Mouse (Mus musculus) embryonic facial prominence, embryonic 10.5 days (tissue): Measurements from ENCODE around the gene Gaa. TPM values are rescaled to one million over a fixed set of nuclear protein-coding genes. Genes with fewer than 3 reads are reported as not detected.
A peak's percentile ranks its signal among the peaks of the same experiment; 100 is the strongest.

Experiments used
- DNase-seq: peaks from one replicate; pipeline ENCODE4 v3.0.0-alpha.2; 2017; ENCODE audit warnings: low spot score
- H3K27ac ChIP-seq: fragments of 300-500 bp; sonication (generic); replicated peaks from 2 replicates; pipeline ENCODE4 v1.5.1; 2016; ENCODE audit warnings: mild to moderate bottlenecking
- H3K27me3 ChIP-seq: fragments of 300-500 bp; sonication (generic); replicated peaks from 2 replicates; pipeline ENCODE4 v1.6.1; 2016; ENCODE audit warnings: low read depth, mild to moderate bottlenecking; ENCODE audit not compliant: poor library complexity, severe bottlenecking
- H3K36me3 ChIP-seq: fragments of 300-500 bp; sonication (generic); replicated peaks from 2 replicates; pipeline ENCODE4 v1.6.1; 2016; ENCODE audit warnings: mild to moderate bottlenecking, moderate library complexity
- H3K4me1 ChIP-seq: fragments of 300-500 bp; sonication (generic); 2 replicates; pipeline ENCODE4 v1.6.1; 2016
- H3K4me3 ChIP-seq: fragments of 300-500 bp; sonication (generic); 2 replicates; pipeline ENCODE4 v1.5.1; 2016; ENCODE audit warnings: mild to moderate bottlenecking, moderate library complexity
- H3K9me3 ChIP-seq: fragments of 300-500 bp; sonication (generic); 2 replicates; pipeline ENCODE4 v1.6.1; 2016; ENCODE audit warnings: mild to moderate bottlenecking
- WGBS: fragments of 180-500 bp; shearing (Covaris S2); methylation state at CpG from one replicate; pipeline ENCODE4 v1.1.7; 2016; 5-methylcytosine and 5-hydroxymethylcytosine counted together
- polyA plus RNA-seq: library from polyadenylated mRNA; unstranded; fragments of >200 nt; fragmentation: Nextera tagmentation; extraction: Ambion mirVana; gene quantifications from 2 replicates; pipeline ENCODE4 v1.2.1, GENCODE M21; 2016

The Gaa gene
- 30.8 TPM in 2 replicates for polyA plus RNA-seq

DNA sequence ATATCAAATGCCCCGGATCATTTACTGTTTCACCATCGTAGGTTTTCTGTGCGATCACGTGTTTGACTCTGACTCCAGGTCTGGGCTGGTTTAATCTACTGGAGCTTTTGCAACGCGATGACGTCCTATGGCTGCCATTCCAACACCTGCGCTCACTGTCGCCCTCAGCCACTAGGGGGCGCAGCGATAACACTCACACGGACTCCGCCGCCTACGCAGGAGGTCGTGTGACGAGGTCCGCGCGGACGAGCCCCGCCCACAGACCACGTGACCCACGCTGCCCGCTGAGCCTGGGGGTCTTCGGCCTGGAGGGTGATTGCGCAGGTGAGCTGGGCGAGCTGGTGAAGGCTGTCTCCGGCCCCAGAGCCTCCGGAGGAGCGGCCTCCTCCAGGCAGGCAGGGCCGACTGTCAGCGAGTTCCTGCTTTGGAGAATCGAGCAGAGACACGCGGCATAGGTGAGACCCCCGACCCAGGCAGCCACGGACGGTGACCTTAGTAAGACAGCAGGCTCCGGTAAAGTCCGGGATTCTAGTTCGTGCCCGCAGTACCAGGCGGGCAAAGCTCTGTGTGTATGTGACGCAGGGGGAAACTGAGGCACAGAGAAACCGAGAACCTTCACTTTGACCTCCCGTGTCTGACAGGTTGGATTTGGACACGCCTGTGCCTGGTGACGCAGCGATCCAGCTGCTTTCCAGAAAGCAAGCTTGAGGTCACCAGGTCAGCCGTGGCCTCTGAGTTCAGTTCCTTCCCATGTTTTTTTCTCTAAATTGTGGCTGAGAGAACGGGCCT, at the start of gene Gaa:
TSS of gene Gaa (plus strand) at position 120 of the 789 bp plus-strand sequence.
- Histone ChIP-seq H3K27me3 (no peaks in the 10 kb centered on the region), H3K27ac (peak within 1 kb of the TSS; percentile 82), H3K4me1 (peaks cover 29% of the 10 kb centered on the region), H3K36me3 (peaks cover 15% of the 10 kb centered on the region; the same call in 1 of the 2 replicates), H3K4me3 (peak within 1 kb of the TSS; percentile 75), H3K9me3 (no peaks in the 10 kb centered on the region)
- peak; percentile 96 for DNase-seq
- 4% methylated on average over 52 of the region's 52 CpGs for whole genome bisulfite sequencing

DNA sequence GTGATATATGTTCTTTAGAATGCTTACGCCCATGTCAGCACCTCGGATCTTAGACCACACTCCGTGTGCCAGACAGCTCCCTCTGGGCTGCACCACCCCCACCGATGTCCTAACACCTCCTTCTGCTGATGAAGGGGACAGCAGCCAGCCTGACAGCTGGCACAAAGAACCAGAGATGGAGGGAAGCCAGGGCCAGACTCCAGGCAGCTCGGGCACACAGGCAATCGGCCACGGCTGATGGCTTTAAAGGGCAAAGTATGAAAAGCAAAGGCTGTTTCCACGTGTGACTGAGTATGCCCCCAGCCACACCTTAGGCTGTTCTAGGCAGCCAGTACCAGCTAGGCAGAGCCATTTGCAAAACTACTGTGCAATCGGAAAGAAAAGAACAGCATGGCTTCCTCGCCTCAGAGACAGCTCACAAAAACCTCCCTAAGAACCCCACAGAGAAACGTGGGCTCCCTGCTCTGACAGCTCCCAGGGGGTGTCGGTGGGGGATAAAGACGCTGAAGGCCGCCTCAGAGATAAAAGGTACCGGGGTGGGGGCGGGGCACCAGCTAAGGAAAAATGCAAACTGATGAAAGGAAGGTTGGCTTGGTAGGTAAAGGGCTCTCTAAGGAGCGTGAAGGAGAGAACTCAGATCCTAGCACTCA, 47.7 kb upstream of the Gaa start:
- Histone ChIP-seq H3K9me3 (no peaks in the 10 kb centered on the region), H3K27me3 (no peaks in the 10 kb centered on the region), H3K36me3 (peaks cover 33% of the 10 kb centered on the region), H3K4me1 (peaks cover 91% of the 10 kb centered on the region), H3K4me3 (no peak overlapping the region), H3K27ac (peak overlapping the region; percentile 7)
- DNase-seq, result no peak
- WGBS, result 19% methylated on average over 17 of the region's 17 CpGs

DNA sequence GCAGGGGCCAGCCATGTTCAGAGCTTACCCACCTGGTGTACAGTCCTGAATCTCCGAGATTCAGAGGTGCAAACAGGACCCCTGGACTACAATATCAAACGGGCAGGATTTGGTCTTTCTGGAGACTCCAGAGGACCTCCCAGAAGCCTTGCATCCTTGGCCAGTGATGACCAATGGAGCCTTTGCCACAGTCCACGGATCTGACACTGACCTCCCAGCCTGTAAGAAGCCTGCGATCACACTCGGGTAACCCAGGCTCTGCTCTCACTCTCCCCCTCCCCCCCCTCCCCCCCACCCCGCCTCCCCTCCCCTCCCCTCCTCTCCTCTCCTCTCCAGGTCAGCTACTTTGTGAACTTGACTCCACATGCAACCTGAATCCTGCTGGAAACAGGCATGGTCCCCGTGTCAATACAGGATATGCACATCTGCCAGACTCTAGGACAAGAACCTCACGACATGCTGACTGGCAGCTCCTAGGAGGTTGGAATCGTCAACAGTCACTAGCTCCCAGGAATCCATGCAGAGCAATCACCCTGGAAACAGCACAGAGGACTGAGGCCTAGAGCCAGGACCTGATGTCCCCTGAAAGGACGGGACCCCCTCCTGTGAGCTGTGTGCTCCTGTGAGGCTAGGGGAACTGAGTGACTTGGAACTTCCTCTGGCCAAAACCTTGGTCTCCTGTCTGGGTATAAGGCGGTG, 45.7 kb upstream of the Gaa start:
- Histone ChIP-seq H3K9me3 (no peaks in the 10 kb centered on the region), H3K27ac (peak overlapping the region; percentile 31; the same call in 1 of the 2 replicates), H3K4me1 (peaks cover 90% of the 10 kb centered on the region), H3K36me3 (peaks cover 43% of the 10 kb centered on the region), H3K4me3 (no peak overlapping the region), H3K27me3 (no peaks in the 10 kb centered on the region)
- peak; percentile 47 for DNase-seq
- 43% methylated on average over 10 of the region's 11 CpGs for WGBS

- 90% methylated on average over 20 of the region's 20 CpGs for WGBS
Measured at GRCm38 (mm10) chr11:119223124-119223890, 44.4 kb upstream of the Gaa start.

DNA sequence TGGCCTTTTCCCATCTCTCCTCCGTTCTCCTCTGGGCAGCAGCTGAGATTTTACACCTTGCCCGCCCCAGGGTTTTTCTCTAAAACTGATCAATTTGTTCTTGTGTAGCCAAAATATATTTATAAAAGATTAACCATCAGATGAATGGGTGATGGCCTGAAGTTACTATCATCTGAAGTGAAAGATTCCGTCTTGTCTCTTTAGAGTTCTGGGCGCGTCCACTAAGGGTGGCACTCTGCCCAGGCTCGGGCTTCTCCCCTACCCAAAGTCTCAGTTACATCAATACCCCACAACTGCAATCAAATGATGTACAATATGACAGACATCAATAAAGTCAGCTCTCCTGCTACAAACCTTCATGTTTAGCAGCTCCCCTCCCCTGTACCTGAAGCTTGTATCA, 42.8 kb upstream of the Gaa start:
- no peak for DNase-seq
- Histone ChIP-seq H3K4me1 (peaks cover 93% of the 10 kb centered on the region), H3K4me3 (no peak overlapping the region), H3K27me3 (no peaks in the 10 kb centered on the region), H3K36me3 (peaks cover 27% of the 10 kb centered on the region), H3K27ac (no peak overlapping the region), H3K9me3 (no peaks in the 10 kb centered on the region)
- 93% methylated on average over 6 of the region's 6 CpGs for WGBS

More at GRCm38 (mm10) chr11:119223124-119223890, 44.4 kb upstream of the Gaa start:
- Histone ChIP-seq H3K9me3 (no peaks in the 10 kb centered on the region), H3K36me3 (peaks cover 31% of the 10 kb centered on the region), H3K27me3 (no peaks in the 10 kb centered on the region), H3K4me3 (no peak overlapping the region), H3K27ac (peak overlapping the region; percentile 7; the same call in 1 of the 2 replicates), H3K4me1 (peaks cover 91% of the 10 kb centered on the region)
- DNase-seq, result no peak

GRCm38 (mm10) chr11:119225634-119226033, 42.1 kb upstream of the Gaa start:
- Histone ChIP-seq H3K9me3 (no peaks in the 10 kb centered on the region), H3K36me3 (peaks cover 26% of the 10 kb centered on the region), H3K4me3 (peak overlapping the region; percentile 29; the same call in 1 of the 2 replicates), H3K27ac (peak overlapping the region; percentile 24; the same call in 1 of the 2 replicates), H3K27me3 (no peaks in the 10 kb centered on the region), H3K4me1 (peaks cover 93% of the 10 kb centered on the region)
- no peak for DNase-seq
- WGBS, result 79% methylated on average over 9 of the region's 9 CpGs

GRCm38 (mm10) chr11:119227591-119227990, 40.1 kb upstream of the Gaa start:
- peak overlapping the region; percentile 88 for H3K4me3 ChIP-seq
- H3K27ac ChIP-seq, result peak overlapping the region; percentile 93
- H3K27me3 ChIP-seq, result no peaks in the 10 kb centered on the region
- H3K9me3 ChIP-seq, result no peaks in the 10 kb centered on the region
- H3K4me1 ChIP-seq, result peaks cover 76% of the 10 kb centered on the region
- DNase-seq, result no peak
- H3K36me3 ChIP-seq, result peaks cover 27% of the 10 kb centered on the region
- WGBS, result 9% methylated on average over 12 of the region's 12 CpGs

DNA sequence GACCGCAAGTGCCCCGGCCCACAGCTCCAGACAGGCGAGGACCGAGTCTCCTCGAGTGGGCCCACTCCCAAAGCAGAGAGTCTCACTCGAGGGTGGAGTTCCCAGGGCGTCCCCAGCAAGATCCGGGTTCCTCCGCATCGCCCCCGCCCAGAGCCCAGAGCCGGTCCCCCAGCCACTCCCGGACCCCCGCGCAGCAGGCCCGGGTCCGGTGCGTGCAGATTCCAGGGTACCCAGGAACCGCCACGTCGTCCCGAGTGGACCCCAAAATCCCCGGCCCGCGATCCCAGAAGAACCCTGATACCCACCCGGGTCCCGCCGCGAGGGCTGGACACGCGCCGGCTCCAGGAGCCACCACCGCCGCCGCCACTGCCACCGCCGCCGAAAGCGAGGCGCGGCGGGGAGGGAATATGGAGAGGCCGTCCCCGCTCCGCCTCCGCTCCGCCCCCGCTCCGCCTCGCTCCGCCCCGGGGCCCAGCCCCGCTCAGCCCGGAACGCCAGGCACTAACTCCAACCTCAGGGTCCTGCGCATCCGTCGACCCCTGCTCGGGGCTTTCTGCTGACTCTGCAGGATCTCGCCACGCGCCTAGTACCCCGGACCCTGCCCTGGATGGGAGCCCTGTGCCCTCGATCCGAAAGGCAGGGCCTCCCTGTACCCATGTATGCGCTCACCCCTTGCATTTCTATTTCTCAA, 39.5 kb upstream of the Gaa start, which contains the start of the genes Tbc1d16 and Ccdc40:
TSS of gene Tbc1d16 (minus strand) at position 409 of the 691 bp plus-strand sequence.
TSS of gene Ccdc40 (plus strand) at position 482 of the 691 bp plus-strand sequence.
- Histone ChIP-seq H3K27ac (peak within 1 kb of the TSS; percentile 93), H3K4me3 (peak within 1 kb of the TSS; percentile 88), H3K36me3 (peaks cover 26% of the 10 kb centered on the region), H3K27me3 (no peaks in the 10 kb centered on the region), H3K9me3 (no peaks in the 10 kb centered on the region), H3K4me1 (peaks cover 69% of the 10 kb centered on the region)
- DNase-seq, result peak; percentile 92
- WGBS, result under 1% methylated on average over 66 of the region's 66 CpGs

- H3K27ac ChIP-seq, result peak overlapping the region; percentile 93
- WGBS, result 1% methylated on average over 34 of the region's 34 CpGs
- H3K4me1 ChIP-seq, result peaks cover 61% of the 10 kb centered on the region
- no peaks in the 10 kb centered on the region for H3K9me3 ChIP-seq
- peaks cover 31% of the 10 kb centered on the region for H3K36me3 ChIP-seq
- DNase-seq, result peak; percentile 91
- no peaks in the 10 kb centered on the region for H3K27me3 ChIP-seq
- H3K4me3 ChIP-seq, result peak overlapping the region; percentile 88
Measured at GRCm38 (mm10) chr11:119228846-119229626, 38.7 kb upstream of the Gaa start.

DNA sequence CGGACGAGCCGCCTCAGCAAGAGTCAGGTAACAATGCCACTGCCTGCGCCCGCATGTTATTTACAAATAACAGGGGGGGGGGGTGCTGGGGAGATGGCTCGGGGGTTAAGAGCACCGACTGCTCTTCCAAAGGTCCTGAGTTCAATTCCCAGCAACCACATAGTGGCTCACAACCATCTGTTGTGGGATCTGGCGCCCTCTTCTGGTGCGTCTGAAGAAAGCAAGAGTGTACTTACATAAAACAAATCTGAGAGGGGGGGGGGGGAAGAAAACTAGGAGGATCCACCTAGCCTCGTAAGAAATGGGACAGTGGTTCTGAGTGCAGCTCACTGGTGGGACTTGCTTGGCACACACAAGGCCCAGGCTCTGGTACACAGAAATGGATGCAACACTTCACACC, 32.9 kb upstream of the Gaa start:
- Histone ChIP-seq H3K4me1 (peaks cover 37% of the 10 kb centered on the region), H3K27ac (no peak overlapping the region), H3K9me3 (peaks cover 9% of the 10 kb centered on the region; the same call in 1 of the 2 replicates), H3K4me3 (no peak overlapping the region), H3K27me3 (no peaks in the 10 kb centered on the region), H3K36me3 (peaks cover 48% of the 10 kb centered on the region)
- DNase-seq, result no peak
- 93% methylated on average over 10 of the region's 10 CpGs for WGBS

DNA sequence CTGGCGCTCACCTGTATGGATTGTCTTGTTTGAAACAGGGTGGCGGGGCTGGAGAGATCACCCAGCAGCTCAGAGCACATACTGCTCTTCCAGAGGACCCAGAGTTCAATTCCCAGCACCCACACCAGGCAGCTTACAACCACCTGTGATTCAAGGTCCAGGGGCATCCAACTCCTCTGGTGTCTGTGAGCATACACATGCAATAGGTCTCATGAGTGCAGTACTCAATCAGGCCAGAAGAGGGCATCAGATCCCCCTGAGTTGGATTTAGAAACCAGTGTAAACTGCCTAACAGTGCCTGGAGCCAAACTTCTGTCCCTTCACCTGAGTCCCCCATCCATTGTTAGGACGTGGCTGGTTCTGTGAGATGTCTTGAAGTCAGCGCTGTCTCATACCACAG, 32.1 kb upstream of the Gaa start:
- WGBS, result 81% methylated on average over 4 of the region's 4 CpGs
- peaks cover 9% of the 10 kb centered on the region; the same call in 1 of the 2 replicates for H3K9me3 ChIP-seq
- no peaks in the 10 kb centered on the region for H3K27me3 ChIP-seq
- no peak overlapping the region for H3K4me3 ChIP-seq
- peak; percentile 71 for DNase-seq
- H3K36me3 ChIP-seq, result peaks cover 55% of the 10 kb centered on the region
- peaks cover 29% of the 10 kb centered on the region for H3K4me1 ChIP-seq
- no peak overlapping the region; the same call in 1 of the 2 replicates for H3K27ac ChIP-seq
